Mouse (Mus musculus) cortical plate, adult 2 months (tissue): ENCODE data around the gene Pycr1. TPM values are rescaled to one million over a fixed set of nuclear protein-coding genes. Genes with fewer than 3 reads are reported as not detected.

Source experiments
- H3K27ac ChIP-seq: fragments of 200-500 bp; 2 replicates; pipeline ENCODE4 v1.5.1; 2012; ENCODE audit warnings: low read length, control low read depth, inconsistent platforms; ENCODE audit not compliant: insufficient read depth
- H3K4me1 ChIP-seq: fragments of 200-500 bp; 2 replicates; pipeline ENCODE4 v1.6.1; 2011; ENCODE audit warnings: low read length; ENCODE audit not compliant: control insufficient read depth, insufficient read depth
- H3K4me3 ChIP-seq: fragments of 200-500 bp; 2 replicates; pipeline ENCODE4 v1.5.1; 2011; ENCODE audit warnings: mild to moderate bottlenecking, low read length, control low read depth; ENCODE audit not compliant: insufficient read depth
- CTCF ChIP-seq: fragments of 200-500 bp; IDR thresholded peaks from 2 replicates; pipeline ENCODE4 v1.5.1; 2011; ENCODE audit warnings: mild to moderate bottlenecking, control low read depth, low read length; ENCODE audit not compliant: insufficient read depth; ENCODE audit errors: extremely low read depth
- POLR2A ChIP-seq: fragments of 200-500 bp; IDR thresholded peaks from 2 replicates; pipeline ENCODE4 v1.6.1; 2011; ENCODE audit warnings: mild to moderate bottlenecking, low read length, control low read depth; ENCODE audit not compliant: insufficient read depth; ENCODE audit errors: extremely low read depth
- polyA plus RNA-seq: library from polyadenylated mRNA; depleted of rRNA; stranded (reverse); fragments of >200 nt; gene quantifications from 2 replicates; pipeline ENCODE4 v1.2.3, GENCODE M21; 2012

Pycr1 gene
- polyA plus RNA-seq, 1 experiment, result 3.6 TPM

DNA sequence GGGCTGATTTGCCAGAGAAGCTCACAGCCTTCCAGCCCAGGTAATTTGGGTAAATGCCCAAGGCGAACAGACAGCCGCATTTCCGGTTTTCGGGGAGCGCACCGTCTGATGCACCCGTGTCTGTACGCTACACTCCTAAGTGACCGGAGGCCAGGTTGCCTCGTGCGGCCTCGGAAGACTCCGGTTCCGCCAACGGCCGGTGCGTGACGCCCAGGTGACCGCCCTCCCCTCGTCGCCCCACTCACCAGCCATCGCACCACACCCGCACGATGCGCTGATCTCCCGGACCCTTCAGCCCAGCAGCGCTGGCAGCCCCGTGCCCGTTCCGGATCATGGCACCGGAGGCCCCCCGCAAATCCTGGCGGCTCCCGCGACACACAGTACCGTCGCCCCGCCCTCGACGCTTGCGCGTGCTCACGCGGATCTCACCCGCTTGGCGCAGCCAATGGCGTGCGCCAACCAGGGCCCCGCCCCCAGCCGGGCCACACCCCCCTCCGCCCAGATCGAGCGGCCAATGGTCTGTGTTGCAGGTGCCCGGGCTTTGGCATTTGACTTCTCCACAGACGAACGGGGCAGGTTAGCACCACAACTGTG, 26.0 kb downstream of the Pycr1 start, which contains the start of gene Pcyt2:
TSS of gene Pcyt2 (minus strand) at position 418 of the 594 bp plus-strand sequence.
- no peak for TF ChIP-seq CTCF
- peak; percentile 87 for TF ChIP-seq POLR2A
- Histone ChIP-seq H3K27ac (peak within 1 kb of the TSS; percentile 92), H3K4me3 (peak within 1 kb of the TSS; percentile 96), H3K4me1 (peaks cover 5% of the 10 kb centered on the region)

DNA sequence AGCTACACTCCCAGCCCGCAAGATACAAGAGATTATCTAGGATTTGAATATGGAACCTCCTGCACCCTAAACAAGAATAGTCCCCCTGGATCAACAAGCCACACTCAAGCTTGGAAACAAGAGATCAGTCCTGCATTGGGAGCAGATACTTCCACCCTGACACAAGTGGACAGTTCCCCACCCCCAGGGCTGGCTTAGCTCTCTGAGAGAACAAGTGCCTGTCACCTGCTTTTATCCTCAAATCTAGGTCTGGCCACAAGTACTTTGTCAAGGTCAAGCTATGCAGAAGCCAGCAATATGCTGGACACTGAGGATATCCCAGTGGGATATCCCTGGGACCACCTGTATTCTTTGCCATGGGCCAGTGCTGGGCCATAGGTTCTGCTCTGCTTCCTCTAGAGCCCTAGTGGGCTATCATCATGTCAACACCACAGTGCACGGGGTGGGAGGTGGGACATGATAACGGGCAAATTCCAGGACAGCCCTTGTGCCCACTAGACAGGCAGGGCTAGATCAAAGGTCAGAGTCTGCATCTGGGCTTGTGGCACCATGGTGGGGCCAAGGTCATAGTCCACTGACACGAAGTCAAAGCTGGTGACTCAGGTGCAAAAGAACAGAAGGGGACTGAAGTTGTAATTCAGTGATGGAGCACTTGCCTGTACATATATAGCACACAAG, 26.8 kb downstream of the Pycr1 start:
- TF ChIP-seq CTCF (no peak), POLR2A (no peak)
- Histone ChIP-seq H3K27ac (no peak overlapping the region; the same call in none of the 2 replicates), H3K4me1 (peaks cover 5% of the 10 kb centered on the region), H3K4me3 (peak overlapping the region; percentile 96)

DNA sequence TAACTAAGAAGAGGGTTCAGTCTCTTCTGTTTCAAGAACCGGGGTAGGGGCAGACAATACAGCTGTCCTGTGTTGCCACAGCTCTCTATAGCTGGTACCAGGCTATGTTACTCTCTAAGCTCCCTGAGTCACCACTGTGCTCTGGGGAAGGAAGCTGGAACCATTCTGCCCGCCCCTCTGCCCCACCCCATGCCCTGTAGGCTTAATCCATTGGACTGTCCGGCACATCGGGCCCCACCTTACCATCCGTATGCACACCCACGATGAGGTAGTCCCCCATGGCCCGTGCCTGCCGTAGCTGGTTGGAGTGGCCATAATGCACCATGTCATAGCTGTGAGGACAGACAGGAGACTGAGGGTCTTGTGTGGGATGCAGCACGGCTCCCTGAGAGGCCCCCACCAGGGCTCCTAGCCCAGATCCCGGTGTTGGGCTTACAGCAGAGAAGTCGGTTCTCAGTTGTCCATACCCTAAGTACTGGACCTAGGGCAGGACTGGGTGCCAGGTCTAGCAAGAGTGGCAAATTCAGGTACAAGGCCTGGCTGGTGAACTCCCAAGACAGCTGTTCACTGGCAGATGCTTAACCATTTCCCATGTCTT, 27.9 kb downstream of the Pycr1 start:
- Histone ChIP-seq H3K4me1 (peaks cover 5% of the 10 kb centered on the region), H3K4me3 (0 out of 2 replicates have a peak overlapping the region, but pooled peaks have one; percentile 8), H3K27ac (peak overlapping the region; percentile 10; the same call in 1 of the 2 replicates)
- no peak for TF ChIP-seq POLR2A
- TF ChIP-seq CTCF, result no peak

DNA sequence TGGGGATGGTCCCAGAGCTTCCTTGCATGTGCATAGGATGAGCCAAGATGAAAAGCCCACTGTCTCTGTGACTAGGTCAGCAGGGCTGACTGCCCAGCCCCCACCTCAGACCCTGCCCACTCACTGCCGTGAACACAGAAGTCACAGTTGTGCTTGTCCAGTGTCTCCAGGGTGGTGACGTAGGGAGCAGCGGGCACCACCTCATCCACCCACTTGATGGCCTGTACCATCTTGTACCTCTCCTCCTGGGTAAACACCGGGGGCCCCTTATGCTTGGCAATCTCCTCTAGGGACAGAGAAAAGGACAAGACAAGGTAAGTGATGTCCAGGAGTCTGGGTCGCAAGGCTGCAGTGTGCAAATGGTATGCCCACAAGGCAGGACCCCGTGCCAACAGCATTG, 28.4 kb downstream of the Pycr1 start:
- Histone ChIP-seq H3K4me1 (peaks cover 5% of the 10 kb centered on the region), H3K4me3 (no peak overlapping the region), H3K27ac (no peak overlapping the region)
- TF ChIP-seq CTCF (no peak), POLR2A (peak; percentile 12; the same call in 1 of the 2 replicates)

DNA sequence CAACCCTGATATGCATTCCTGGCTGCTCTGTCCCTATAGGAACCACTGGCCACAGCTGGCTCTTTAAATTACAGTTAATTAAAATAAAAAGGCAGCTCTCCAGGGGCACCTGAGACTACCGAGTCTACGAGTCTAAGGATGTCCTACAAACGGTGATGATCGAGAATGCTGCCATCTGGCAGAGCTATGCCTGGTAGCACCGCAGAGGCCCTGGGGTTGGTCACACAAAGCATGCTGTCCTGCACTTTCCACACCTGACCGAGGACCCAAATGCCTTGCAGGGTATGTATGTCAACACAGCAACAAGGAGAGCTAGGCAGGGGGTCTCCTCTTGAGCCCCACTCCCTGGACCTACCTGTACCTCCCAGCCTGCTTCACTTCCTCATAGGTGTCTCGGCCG, 29.6 kb downstream of the Pycr1 start:
- Histone ChIP-seq H3K27ac (no peak overlapping the region), H3K4me3 (no peak overlapping the region), H3K4me1 (peaks cover 7% of the 10 kb centered on the region)
- TF ChIP-seq CTCF, result no peak

DNA sequence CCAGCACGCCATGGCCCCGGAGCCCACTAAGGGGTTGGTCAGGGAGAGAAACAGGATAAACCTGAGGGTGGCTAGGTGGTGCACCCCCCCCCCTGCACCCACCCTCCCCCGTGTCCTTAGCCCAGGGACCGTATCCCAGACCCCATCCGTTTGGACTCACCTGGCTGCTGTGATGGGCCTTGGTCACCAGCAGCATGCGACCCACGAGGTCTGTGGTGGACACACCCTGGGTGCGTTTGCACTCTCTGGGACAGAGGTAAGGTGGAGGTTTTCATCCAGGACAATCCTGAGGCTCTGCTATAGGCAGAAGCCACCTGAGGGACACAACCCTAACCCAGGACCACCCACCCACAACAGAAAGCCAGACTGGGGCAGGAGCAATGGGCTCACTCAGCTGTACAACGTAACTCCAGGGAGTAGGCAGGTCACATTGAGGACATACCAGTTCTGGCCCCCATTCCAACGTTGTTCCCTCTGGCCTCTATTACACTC, 30.0 kb downstream of the Pycr1 start:
- no peak overlapping the region for H3K27ac ChIP-seq
- peaks cover 7% of the 10 kb centered on the region for H3K4me1 ChIP-seq
- no peak overlapping the region for H3K4me3 ChIP-seq
- TF ChIP-seq CTCF (no peak), POLR2A (no peak)

DNA sequence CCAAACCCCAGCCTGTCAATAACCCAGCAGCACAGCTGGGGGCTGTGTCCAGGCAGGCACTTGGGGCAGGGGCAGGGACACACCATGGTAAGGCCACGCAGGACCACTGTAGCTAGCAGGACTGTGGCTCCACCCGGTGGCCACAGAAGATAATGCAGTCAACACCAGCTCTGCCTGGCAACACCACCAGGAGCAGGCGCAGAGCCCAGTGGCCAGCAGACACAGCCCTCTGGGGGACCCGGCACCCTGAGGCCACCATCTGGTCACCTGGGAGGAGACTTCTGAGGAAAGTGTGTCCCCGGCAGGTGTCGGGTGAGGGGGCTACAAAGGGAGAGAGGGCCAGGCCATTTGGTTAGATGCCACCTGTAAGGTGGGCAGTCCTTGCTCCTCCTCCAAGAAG, 30.8 kb downstream of the Pycr1 start:
- Histone ChIP-seq H3K27ac (no peak overlapping the region), H3K4me1 (peaks cover 7% of the 10 kb centered on the region), H3K4me3 (no peak overlapping the region)
- peak; percentile 62 for TF ChIP-seq CTCF
- TF ChIP-seq POLR2A, result no peak

DNA sequence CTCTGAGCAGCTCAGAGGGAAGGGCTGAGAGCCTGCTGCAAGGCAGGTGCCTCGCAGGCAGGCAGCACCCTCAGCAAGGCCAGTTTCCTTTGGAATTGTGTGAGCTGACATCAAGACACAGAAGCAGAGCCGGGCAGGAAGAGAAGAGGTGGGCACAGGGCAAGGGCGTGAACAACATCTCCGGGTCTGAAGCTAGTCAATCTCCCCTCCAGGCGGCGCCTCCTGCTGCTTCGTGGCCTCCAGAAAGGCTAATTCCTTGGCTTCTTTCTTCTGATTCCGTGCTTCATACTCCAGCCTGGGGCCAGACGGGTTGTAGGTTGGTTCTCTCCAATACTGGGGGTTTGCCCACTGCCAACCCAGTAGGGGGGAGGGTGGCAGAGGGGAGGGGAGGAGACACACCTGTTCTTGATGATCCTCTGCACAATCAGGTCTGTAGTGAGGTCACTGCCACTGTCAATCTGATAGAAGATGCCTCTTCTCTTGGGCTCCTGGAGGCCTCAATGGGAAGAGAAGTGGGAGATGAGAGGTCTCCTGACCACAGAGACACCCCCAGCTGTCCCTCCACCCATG, 33.0 kb downstream of the Pycr1 start:
- Histone ChIP-seq H3K4me3 (no peak overlapping the region), H3K27ac (no peak overlapping the region)
- TF ChIP-seq POLR2A, result no peak
- TF ChIP-seq CTCF, result no peak

DNA sequence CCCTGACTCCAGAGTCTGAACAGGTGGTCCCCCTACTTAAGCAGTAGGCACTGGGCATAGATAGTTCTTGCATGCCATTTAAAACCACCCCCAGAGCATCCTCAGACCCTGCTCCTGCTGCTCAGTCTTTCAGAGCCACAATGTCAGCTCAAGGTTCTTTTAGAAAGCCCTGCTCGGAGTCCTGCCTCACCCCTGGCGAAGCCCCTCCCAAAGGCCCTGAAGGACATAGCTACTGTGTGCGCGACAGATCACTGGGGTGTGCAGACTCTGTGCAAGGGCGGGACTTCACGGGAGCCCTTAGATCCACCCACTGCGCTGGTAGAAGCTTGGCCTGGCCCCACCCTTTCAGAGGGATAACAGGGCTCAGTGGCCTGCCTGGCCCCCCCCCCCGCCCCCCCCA, 34.3 kb downstream of the Pycr1 start:
- H3K27ac ChIP-seq, result no peak overlapping the region
- no peak overlapping the region for H3K4me3 ChIP-seq
- 0 out of 2 replicates have a peak, but pooled peaks cover 2% of the 10 kb centered on the region for H3K4me1 ChIP-seq
- TF ChIP-seq POLR2A, result peak; percentile 7; the same call in 1 of the 2 replicates
- no peak for TF ChIP-seq CTCF

More for the DNA sequence above, 33.0 kb downstream of the Pycr1 start:
- H3K4me1 ChIP-seq, result 0 out of 2 replicates have a peak, but pooled peaks cover 2% of the 10 kb centered on the region
